Mouse (Mus musculus): ENCODE data around the gene Lrrc58. TPM values are rescaled to one million over a fixed set of nuclear protein-coding genes. Genes with fewer than 3 reads are reported as not detected.

Lrrc58 gene
- total RNA-seq (2021): 10 to 100 TPM; 41.3 to 66.4 TPM
- long read RNA-seq, experiment 1, full-length matches to known transcripts: 5 of 15 reads
- long read RNA-seq, experiment 1, partial matches to known transcripts: 0 of 15 reads
- long read RNA-seq, experiment 1, other reads (novel, unspliced or antisense): 10 of 15 reads
- long read RNA-seq, experiment 2, full-length matches to known transcripts: 9 of 11 reads
- long read RNA-seq, experiment 2, partial matches to known transcripts: 0 of 11 reads
- long read RNA-seq, experiment 2, other reads (novel, unspliced or antisense): 2 of 11 reads

GRCm38 (mm10) chr16:37867791-37868505 is at the start of gene Lrrc58:
Gene Lrrc58, plus strand, starts transcription at chr16:37868389.
- DNase-seq: peak; percentile 86
- intact Hi-C loops (cut with DNase I; ENCODE audit: low total_unique reads): no loop called here

- no peak for DNase-seq
- intact Hi-C loops (cut with DNase I; ENCODE audit: low total_unique reads): no loop called here
These were observed 44.2 kb upstream of the Lrrc58 start for GRCm38 (mm10) chr16:37823949-37824348.

- intact Hi-C loops (cut with DNase I; ENCODE audit: low total_unique reads): no loop called here
- DNase-seq: no peak
These were observed 43.2 kb upstream of the Lrrc58 start for GRCm38 (mm10) chr16:37824778-37825505.

GRCm38 (mm10) chr16:37826286-37826685 is 41.9 kb upstream of the Lrrc58 start:
- intact Hi-C loops (cut with DNase I; ENCODE audit: low total_unique reads): no loop called here
- no peak for DNase-seq

GRCm38 (mm10) chr16:37831041-37831440 is 37.1 kb upstream of the Lrrc58 start:
- intact Hi-C loops (cut with DNase I; ENCODE audit: low total_unique reads): no loop called here
- no peak for DNase-seq

- intact Hi-C loops (cut with DNase I; ENCODE audit: low total_unique reads): no loop called here
- DNase-seq: no peak
These were observed 30.6 kb upstream of the Lrrc58 start for GRCm38 (mm10) chr16:37837571-37837970.

GRCm38 (mm10) chr16:37842439-37842838 is 25.8 kb upstream of the Lrrc58 start:
- no peak for DNase-seq
- intact Hi-C loops (cut with DNase I; ENCODE audit: low total_unique reads): no loop called here

GRCm38 (mm10) chr16:37843740-37844139 is 24.4 kb upstream of the Lrrc58 start:
- DNase-seq: no peak
- intact Hi-C loops (cut with DNase I; ENCODE audit: low total_unique reads): no loop called here

GRCm38 (mm10) chr16:37845202-37845925 is 22.8 kb upstream of the Lrrc58 start:
- DNase-seq: no peak
- intact Hi-C loops (cut with DNase I; ENCODE audit: low total_unique reads): no loop called here

- intact Hi-C loops (cut with DNase I; ENCODE audit: low total_unique reads): no loop called here
- no peak for DNase-seq
These were observed 21.1 kb upstream of the Lrrc58 start for GRCm38 (mm10) chr16:37847081-37847480.

- DNase-seq: no peak
- intact Hi-C loops (cut with DNase I; ENCODE audit: low total_unique reads): no loop called here
These were observed 16.8 kb upstream of the Lrrc58 start for GRCm38 (mm10) chr16:37851366-37851765.

- DNase-seq: peak; percentile 17
- intact Hi-C loops (cut with DNase I; ENCODE audit: low total_unique reads): no loop called here
These were observed 14.9 kb upstream of the Lrrc58 start for GRCm38 (mm10) chr16:37853279-37853678.

GRCm38 (mm10) chr16:37854054-37854453 is 14.1 kb upstream of the Lrrc58 start:
- intact Hi-C loops (cut with DNase I; ENCODE audit: low total_unique reads): no loop called here
- no peak for DNase-seq

- DNase-seq: no peak
- intact Hi-C loops (cut with DNase I; ENCODE audit: low total_unique reads): no loop called here
These were observed 13.6 kb upstream of the Lrrc58 start for GRCm38 (mm10) chr16:37854593-37854992.

GRCm38 (mm10) chr16:37855583-37855982 is 12.6 kb upstream of the Lrrc58 start:
- DNase-seq: no peak
- intact Hi-C loops (cut with DNase I; ENCODE audit: low total_unique reads): no loop called here

GRCm38 (mm10) chr16:37856327-37856726 is 11.9 kb upstream of the Lrrc58 start:
- no peak for DNase-seq
- intact Hi-C loops (cut with DNase I; ENCODE audit: low total_unique reads): no loop called here

GRCm38 (mm10) chr16:37857495-37857894 is 10.7 kb upstream of the Lrrc58 start:
- intact Hi-C loops (cut with DNase I; ENCODE audit: low total_unique reads): no loop called here
- no peak for DNase-seq

- intact Hi-C loops (cut with DNase I; ENCODE audit: low total_unique reads): no loop called here
- DNase-seq: no peak
These were observed 8.0 kb upstream of the Lrrc58 start for GRCm38 (mm10) chr16:37860213-37860612.

- intact Hi-C loops (cut with DNase I; ENCODE audit: low total_unique reads): no loop called here
These were observed 7.2 kb upstream of the Lrrc58 start, which contains the start of gene Gm36028 for GRCm38 (mm10) chr16:37861029-37861428. Gene Gm36028, minus strand, starts transcription at chr16:37861146.

GRCm38 (mm10) chr16:37863876-37864275 is 4.3 kb upstream of the Lrrc58 start:
- DNase-seq: no peak
- intact Hi-C loops (cut with DNase I; ENCODE audit: low total_unique reads): no loop called here

More at GRCm38 (mm10) chr16:37861029-37861428, 7.2 kb upstream of the Lrrc58 start, which contains the start of gene Gm36028:
- DNase-seq: no peak

Data from gastrocnemius, postnatal 14 days (tissue).